8 mouse cellular contexts compared by ENCODE assay signal in the genomic region with DNA sequence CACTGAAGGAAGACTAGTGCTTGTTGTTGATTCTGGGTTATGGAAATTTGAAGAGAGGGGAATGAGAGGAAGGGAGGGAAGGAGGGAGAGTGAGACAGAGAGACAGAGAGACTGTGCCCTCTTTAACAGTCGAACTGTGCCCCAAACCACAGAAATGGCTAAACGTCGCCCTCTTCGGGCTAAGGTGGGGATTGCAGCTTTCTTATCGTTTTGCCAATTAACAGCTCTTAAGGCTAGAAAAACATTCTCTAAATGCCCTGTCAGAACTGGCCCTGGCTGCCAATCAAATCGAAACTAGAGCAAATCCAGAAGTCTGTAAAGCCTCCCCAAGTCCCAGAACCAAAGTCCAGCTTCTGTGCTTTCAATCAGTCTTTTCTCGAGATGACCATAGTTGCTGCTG. TPM values are rescaled to one million over a fixed set of nuclear protein-coding genes. Genes with fewer than 3 reads are reported as not detected.
A peak's percentile ranks its signal among the peaks of the same experiment; 100 is the strongest.
DNase-seq lines count a peak whose midpoint lies in the region; ATAC-seq lines count a peak whose summit lies in the region.

No protein-coding gene starts in this region.

- WGBS in midbrain, embryonic 10.5 days: 15% methylated on average over 7 of the region's 7 CpGs
- WGBS in midbrain, embryonic 16.5 days: 9% methylated on average over 7 of the region's 7 CpGs

- H3K27ac ChIP-seq in midbrain, embryonic 10.5 days (replicated peaks): no peak overlapping the region
- no peak overlapping the region for H3K27ac ChIP-seq in midbrain, embryonic 16.5 days (ENCODE audit: low read length)

- peak; percentile 57 for DNase-seq in midbrain, embryonic 10.5 days (ENCODE audit: low spot score)
- peak; percentile 54 for DNase-seq in c-Kit-positive CD71-negative TER-119-negative erythroid progenitor cells, embryonic 14.5 days (ENCODE audit: low read depth)
- peak; percentile 17 to 70 for DNase-seq in frontal cortex, postnatal 14 days (ENCODE audit: low spot score in 2 of 2)
- DNase-seq in induced T-regulatory cell, adult 2 months (ENCODE audit: low read depth): peak; percentile 76
- DNase-seq in left cerebral cortex, postnatal 4 days: peak; percentile 63
- peak; percentile 48 for DNase-seq in ovary, postnatal 10 days (ENCODE audit: low spot score)
- peak; percentile 19 to 56 for DNase-seq in thymus, postnatal 10 days (ENCODE audit: low spot score in 2 of 2)

- H3K9me3 ChIP-seq in midbrain, embryonic 10.5 days (replicated peaks): no peaks in the 10 kb centered on the region
- no peaks in the 10 kb centered on the region for H3K9me3 ChIP-seq in midbrain, embryonic 16.5 days (replicated peaks; ENCODE audit: control insufficient read depth, low read length, poor library complexity, severe bottlenecking)

- intact Hi-C loops in left cerebral cortex, postnatal 4 days (cut with DNase I): no loop called here

- no peaks in the 10 kb centered on the region for H3K4me1 ChIP-seq in midbrain, embryonic 10.5 days
- no peaks in the 10 kb centered on the region for H3K4me1 ChIP-seq in midbrain, embryonic 16.5 days (ENCODE audit: control insufficient read depth, insufficient read depth, low read length)

- no peaks in the 10 kb centered on the region for H3K36me3 ChIP-seq in midbrain, embryonic 10.5 days
- H3K36me3 ChIP-seq in midbrain, embryonic 16.5 days (ENCODE audit: control insufficient read depth, insufficient read depth, low read length): no peaks in the 10 kb centered on the region

- no peak overlapping the region for H3K4me3 ChIP-seq in midbrain, embryonic 10.5 days
- no peak overlapping the region for H3K4me3 ChIP-seq in midbrain, embryonic 16.5 days (ENCODE audit: low read depth, low read length)

- no peak for ATAC-seq in midbrain, embryonic 16.5 days

- H3K4me2 ChIP-seq in midbrain, embryonic 16.5 days (ENCODE audit: low read length): no peak overlapping the region

- H3K9ac ChIP-seq in midbrain, embryonic 16.5 days (ENCODE audit: low read depth, low read length): no peak overlapping the region

- H3K27me3 ChIP-seq in midbrain, embryonic 10.5 days (ENCODE audit: low read depth, poor library complexity, severe bottlenecking): no peaks in the 10 kb centered on the region
- H3K27me3 ChIP-seq in midbrain, embryonic 16.5 days (ENCODE audit: control insufficient read depth, insufficient read depth, low read depth, low read length): no peaks in the 10 kb centered on the region

RNA-seq across cellular contexts. Expression of gene Pgrmc1, which starts 36.4 kb away (rescaled TPM):
- 327 and 360 TPM in 2 replicates for polyA plus RNA-seq in midbrain, embryonic 10.5 days (2016; fragmentation: Nextera tagmentation; extraction: Ambion mirVana)
- 738 and 754 TPM in 2 replicates for polyA plus RNA-seq in midbrain, embryonic 16.5 days (2015; fragmentation: Nextera tagmentation; extraction: Ambion mirVana)
- total RNA-seq in left cerebral cortex, postnatal 4 days (2021): 100 to 1,000 TPM; 273 to 292 TPM
